Mouse (Mus musculus) urinary bladder, adult 18-20 months (tissue): ENCODE measurements at regions not wholly inside any gene's neighbourhood (a gene's known extent, or its start where the extent isn't known, plus 50 kb on each side); places are given as distances from the start of the nearest gene placed in this dataset.

Experiments used
- DNase-seq, 2 experiments: peaks; one replicate each; pipeline ENCODE4 v3.0.0; 2022; ENCODE audit warnings: low spot score in 2 of 2, mixed read lengths in 2 of 2

GRCm38 (mm10) chr10:119055199-119055785, 184.6 kb downstream of the Cand1 start:
- peak in 1 of 2 experiments; percentile 20 for DNase-seq

GRCm38 (mm10) chr10:119054191-119055175, 184.5 kb upstream of the Dyrk2 start:
- DNase-seq: no peak

- no peak for DNase-seq
Observed at GRCm38 (mm10) chr10:119052441-119053041, 182.5 kb upstream of the Dyrk2 start.

- DNase-seq: no peak
Observed at GRCm38 (mm10) chr10:119051598-119051997, 181.6 kb upstream of the Dyrk2 start.

- DNase-seq: no peak
Observed at GRCm38 (mm10) chr10:119050017-119050685, 180.1 kb upstream of the Dyrk2 start.

- no peak for DNase-seq
Observed at GRCm38 (mm10) chr10:119048643-119049420, 178.8 kb upstream of the Dyrk2 start.

GRCm38 (mm10) chr10:119045059-119045458, 175.1 kb upstream of the Dyrk2 start:
- no peak for DNase-seq

- DNase-seq: no peak
Observed at GRCm38 (mm10) chr10:119043069-119043468, 173.1 kb upstream of the Dyrk2 start.

GRCm38 (mm10) chr10:119040205-119040604, 170.2 kb upstream of the Dyrk2 start:
- DNase-seq: no peak

- no peak for DNase-seq
Observed at GRCm38 (mm10) chr10:119039732-119040131, 169.7 kb upstream of the Dyrk2 start.

- DNase-seq: no peak
Observed at GRCm38 (mm10) chr10:119038991-119039390, 169.0 kb upstream of the Dyrk2 start.

GRCm38 (mm10) chr10:119037781-119038180, 167.8 kb upstream of the Dyrk2 start:
- DNase-seq: no peak

- no peak for DNase-seq
Observed at GRCm38 (mm10) chr10:119035863-119036262, 165.9 kb upstream of the Dyrk2 start.

- no peak for DNase-seq
Observed at GRCm38 (mm10) chr10:119034396-119034795, 164.4 kb upstream of the Dyrk2 start.

GRCm38 (mm10) chr10:119031282-119032275, 161.6 kb upstream of the Dyrk2 start:
- DNase-seq: no peak

GRCm38 (mm10) chr10:119028480-119029137, 158.6 kb upstream of the Dyrk2 start:
- no peak for DNase-seq

GRCm38 (mm10) chr10:119027241-119027901, 157.4 kb upstream of the Dyrk2 start:
- DNase-seq: no peak

GRCm38 (mm10) chr10:119026291-119026690, 156.3 kb upstream of the Dyrk2 start:
- DNase-seq: no peak

- DNase-seq: no peak
Observed at GRCm38 (mm10) chr10:119024425-119024824, 154.4 kb upstream of the Dyrk2 start.
